Mouse (Mus musculus) mouse embryonic stem cell (cell line): Measurements from ENCODE around the gene C1rb.
"Not testable (repeated sequence)": the region's sequence is repeated elsewhere in the genome, so short reads cannot be mapped to it uniquely, and the experiment has no call there.

Source experiments
- in situ Hi-C, 2 experiments: fragments of 300-500 bp; cut with MboI; formaldehyde crosslinking; loops; 1 replicate in 1 of 2; 3 replicates in 1 of 2; pipeline ENCODE4 v1.14.3; 2019 to 2020; ENCODE audit warnings: low sequenced_read_pairs in 2 of 2, low pct_unique_long_range_greater_than_20kb in 1 of 2, mixed read lengths in 1 of 2; ENCODE audit not compliant: unreplicated experiment in 1 of 2

Gene C1rb

DNA sequence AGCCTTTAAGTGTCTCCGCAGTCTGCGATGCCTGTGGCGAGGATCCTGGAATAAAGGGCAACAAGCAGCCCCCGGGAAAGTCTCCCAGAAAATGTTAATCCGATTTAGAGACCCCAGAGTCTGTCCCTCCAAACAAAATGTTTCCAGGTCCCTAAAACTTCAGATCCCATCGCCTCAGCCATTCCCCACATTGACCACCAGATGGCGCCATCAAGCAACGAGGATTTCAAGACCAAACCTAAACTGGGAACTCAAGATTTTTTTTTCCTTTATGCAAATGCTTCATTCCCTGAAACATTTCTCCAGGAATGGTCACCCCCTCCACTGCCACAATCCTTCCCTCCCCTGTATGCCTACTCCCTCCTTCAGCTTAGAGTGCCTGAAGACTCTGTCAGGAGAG, at the start of gene C1rb:
C1rb (plus strand) TSS at position 269 of the 400 bp plus-strand sequence.
- in situ Hi-C loops = no loop called here

DNA sequence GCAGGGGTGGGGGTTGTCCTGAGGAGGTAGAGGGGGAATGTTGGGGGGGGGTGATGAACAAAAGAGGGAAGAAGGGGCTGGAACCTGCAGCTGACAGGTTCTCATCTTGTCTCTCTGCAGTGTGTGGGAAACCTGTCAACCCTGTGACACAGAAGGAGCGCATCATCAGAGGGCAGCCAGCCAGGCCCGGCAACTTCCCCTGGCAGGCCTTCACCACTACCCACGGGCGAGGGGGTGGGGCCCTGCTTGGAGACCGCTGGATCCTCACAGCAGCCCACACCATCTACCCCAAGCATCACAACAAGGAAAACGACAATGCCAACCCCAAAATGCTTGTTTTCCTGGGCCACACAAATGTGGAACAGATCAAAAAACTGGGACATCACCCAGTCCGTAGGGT, 48.0 kb upstream of the C1rb start:
- in situ Hi-C loops = not testable (repeated sequence)

DNA sequence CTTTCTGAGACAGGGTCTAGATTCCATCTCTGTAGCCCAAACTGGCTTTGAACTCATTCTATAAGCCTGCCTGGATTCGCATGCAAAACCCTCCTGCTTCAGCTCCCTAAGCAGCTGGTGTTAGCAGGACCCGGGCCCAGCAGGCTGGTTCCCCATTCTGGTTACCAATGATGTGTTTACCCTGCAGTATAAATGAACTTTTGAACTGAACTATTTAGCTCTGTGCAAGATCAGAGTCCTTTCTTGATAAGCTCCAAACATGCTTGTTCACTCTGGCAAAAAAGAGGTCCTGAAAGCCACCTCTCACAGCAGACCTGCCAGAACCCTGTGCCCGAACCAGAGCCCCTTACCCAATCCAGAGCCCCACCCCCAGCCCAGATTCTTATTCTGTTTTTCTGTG, 42.2 kb upstream of the C1rb start:
- in situ Hi-C loops = no loop called here

DNA sequence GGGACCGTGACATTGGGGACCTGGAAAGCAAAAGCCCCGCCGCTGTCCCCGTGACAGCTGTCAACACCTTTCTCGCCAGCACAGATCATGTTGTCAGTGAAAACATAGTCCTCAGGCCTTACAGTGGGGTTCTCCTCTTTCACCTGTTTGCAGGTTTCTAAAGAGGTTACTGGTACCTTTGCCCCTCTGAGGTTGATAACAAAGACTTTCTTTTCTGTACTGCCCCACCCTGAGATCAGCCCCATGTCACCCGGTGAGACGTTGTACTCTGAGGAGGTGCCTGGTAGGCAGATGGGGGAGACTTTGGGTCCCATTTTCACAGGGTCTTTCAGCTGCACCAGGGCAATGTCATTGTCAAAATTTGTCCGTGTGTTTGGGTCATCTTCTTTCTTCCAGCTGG, 39.0 kb upstream of the C1rb start:
- in situ Hi-C loops = no loop called here

DNA sequence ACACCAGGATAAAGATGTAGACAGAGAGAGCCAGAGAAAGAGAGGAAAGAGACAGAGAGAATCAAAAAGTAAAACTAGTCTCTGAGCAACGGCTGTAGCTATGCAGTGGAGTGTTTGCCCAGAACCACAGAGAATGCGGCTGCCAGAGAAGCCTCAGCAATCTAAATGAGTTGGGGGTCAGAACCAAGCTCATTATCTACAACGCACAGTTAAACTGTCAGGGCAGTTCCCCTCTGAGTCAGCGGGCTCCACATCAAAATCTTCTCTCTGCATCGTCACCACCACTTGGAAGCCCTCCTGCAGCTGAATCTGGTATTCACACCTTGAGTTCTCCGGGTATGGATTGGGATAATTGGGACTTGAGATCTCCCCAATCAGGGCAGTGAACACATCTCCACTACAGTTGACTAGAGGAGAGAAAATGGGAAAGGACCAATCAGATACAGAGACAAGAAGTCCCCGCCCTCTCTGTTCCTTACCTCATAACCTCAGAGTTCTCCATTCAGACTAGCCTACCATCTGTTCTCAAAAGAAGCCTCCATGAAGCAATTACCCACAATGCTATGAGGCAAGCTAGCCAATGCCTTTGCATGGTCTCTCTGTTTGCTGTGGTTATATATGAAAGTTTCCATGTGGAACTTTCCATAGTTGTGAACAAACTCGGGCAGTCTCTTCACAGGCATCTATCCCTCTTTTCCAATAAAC, 33.8 kb upstream of the C1rb start:
- in situ Hi-C loops = not testable (repeated sequence)

DNA sequence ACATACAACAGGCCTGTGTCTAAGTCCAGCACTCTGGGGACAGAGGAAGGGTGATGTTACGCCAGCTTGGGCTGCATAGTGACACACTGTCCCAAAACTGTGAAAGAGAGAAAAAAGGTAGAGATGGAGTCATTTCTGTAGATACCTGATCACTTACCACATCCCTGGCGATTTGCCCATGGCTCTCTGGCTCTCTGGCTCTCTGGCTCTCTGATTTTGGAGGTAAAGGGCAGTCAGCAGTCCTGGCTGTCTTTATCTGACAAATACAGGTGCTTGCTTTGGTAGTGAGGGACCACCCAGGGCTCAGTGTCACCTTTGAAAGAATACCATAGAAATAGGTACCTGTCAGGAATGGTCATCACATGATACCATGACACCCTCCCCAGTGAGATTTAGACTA, 28.9 kb upstream of the C1rb start:
- in situ Hi-C loops = not testable (repeated sequence)

DNA sequence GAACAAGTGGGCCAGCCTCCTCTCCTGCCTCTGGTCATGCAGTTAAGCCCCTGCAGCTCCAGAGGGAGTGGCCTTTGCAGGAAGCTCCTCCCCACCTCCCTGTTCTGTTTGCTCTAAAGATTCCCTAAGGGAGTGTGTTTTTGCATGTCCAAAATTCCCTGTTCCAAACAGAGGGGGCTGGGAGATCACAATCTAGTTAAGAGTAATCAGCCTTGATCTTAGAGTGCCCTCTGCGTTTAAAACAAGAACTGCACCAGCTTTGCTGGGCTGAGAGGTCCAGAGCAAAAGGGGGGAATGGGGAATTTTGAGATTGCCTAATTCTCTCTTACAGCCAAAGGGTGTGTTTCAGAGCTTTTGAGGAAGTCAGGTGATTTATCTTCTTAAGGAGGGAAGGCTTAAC, 27.8 kb upstream of the C1rb start, which contains the start of gene C1s1:
C1s1 (minus strand) TSS at position 76 of the 400 bp plus-strand sequence.
- in situ Hi-C loops = not testable (repeated sequence)

DNA sequence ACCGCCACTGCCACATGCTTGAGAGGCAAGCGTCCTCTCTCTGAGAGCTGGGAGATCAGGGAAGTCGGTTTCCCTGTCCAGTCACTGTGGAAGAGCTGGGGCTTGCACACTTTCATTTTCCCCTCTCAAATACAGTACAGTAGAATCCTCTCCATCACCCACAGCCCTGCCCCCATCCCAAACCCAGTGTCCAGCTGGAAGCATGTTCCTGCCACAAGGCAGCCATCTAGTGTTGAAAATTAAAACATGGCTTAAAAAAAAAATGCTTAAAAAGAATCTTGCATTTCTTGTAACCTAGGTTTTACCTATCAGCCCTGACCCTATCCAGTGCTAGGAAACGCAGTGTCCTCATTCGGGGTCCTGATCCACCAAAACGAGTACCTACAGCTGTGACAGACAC, 25.6 kb upstream of the C1rb start:
- in situ Hi-C loops = no loop called here

DNA sequence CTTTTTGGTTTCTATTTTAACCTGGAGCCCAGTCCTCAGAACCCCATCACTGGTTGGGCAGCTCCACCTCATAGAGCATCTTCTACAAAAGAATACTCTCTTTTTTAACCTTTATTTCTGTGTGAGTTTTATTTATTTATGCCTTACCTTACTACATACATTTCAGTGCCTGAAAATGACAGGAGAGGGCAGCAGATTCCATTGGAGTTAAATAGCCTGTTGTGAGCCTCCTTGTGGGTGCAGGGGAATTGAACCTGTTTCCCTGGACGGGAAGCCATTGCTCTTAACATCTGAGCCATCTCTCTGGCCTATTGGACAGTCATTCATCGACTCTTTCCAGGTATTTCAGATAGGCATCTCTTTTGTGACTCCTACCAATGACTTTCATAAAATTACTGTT, 24.7 kb upstream of the C1rb start:
- in situ Hi-C loops = no loop called here

DNA sequence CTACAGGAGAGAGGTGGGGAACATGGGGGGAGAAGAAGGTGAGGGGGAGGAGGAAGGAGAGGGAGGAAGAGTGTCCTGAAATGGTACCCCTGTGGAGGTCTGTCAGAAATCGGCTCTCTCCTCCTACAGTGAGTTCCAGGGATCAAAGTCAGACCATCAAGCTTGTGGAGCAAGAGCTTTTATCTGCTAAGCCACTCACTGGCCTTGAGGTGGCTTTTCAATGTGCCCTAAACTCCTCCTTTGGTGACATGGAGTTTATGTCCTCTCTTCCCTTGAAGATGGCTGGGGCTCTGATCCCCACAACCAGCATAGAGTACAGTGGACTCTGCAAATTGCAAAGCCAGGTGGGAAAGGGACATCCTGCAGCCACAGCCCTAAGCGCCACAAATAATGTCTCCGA, 22.1 kb upstream of the C1rb start:
- in situ Hi-C loops = not testable (repeated sequence)

DNA sequence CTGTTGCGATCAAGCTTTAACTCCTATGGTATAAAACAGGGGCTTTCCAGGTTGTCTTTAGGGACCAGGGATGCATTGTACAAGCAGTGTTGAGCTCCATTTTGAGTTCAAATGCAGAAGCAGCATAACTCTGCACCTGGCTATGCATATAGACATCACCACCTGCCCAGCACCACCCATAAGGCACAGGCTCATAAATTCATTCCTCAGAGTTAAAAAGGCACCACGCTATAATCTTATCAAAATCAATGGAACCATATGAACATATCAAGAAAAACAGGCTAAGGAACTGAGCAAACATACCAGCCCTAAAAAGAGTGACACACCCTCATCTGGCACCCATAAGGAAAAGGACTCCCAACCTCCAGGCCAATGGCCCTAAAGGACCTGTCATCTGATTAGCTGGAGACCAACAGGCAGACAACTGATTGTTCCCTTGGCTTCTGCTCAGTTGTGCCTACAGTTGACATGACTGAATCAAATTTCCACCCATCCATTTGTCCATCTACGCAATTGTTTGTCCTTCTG, 21.0 kb upstream of the C1rb start:
- in situ Hi-C loops = no loop called here

DNA sequence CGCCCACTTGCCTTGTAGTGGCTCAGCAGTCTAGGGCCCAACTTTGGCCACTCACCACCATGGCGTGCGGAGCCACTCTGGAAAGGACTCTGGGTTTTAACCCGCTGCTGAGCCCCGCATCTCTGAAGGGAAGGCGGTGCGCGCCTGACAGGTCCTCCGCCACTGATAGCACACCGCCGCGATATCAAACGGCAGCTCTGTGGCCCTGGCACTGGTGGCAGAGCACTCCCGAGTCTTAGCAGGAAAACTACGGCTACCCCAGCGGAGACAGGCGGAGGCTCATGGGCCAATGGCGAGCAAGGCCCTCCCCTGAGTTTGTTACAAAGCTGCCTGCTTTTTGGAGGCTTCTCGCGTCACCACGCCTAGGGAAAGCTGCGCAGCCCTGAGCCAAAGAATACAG, 17.3 kb upstream of the C1rb start:
- in situ Hi-C loops = no loop called here

DNA sequence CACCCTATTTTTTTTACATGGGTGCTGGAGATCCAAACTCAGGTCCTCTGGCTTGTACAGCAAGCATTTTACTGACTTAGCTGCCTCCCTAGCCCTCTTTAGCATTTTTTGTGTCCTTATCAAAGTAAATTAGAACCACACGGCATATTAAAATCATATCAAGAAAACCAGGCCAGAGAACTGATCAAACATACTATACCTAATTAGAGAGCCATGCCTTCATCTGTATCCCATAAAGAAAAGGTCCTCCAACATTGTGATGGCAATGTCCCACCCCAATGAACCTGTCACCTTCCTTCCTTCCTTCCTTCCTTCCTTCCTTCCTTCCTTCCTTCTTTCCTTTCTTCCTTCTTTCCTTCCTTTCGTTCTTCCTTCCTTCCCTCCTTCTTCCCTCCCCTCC, 14.1 kb upstream of the C1rb start:
- in situ Hi-C loops = not testable (repeated sequence)

DNA sequence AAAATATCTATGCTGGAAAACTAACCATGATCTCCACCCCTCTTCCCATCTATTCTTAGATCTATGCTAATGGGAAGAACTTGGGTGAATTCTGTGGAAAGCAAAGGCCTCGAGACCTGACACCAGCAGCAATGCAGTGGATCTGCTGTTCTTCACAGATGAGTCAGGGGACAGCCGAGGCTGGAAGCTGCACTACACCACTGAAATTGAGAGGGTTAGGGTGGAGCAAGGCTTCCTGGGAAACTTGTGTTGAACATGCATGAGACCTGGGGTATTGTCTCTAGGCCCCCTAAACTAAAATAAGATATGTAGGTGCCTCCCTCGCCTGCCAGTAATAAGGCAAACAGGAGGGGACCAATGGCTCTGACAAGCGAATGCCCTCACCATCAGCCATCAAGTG, 8.9 kb upstream of the C1rb start:
- in situ Hi-C loops = not testable (repeated sequence)

DNA sequence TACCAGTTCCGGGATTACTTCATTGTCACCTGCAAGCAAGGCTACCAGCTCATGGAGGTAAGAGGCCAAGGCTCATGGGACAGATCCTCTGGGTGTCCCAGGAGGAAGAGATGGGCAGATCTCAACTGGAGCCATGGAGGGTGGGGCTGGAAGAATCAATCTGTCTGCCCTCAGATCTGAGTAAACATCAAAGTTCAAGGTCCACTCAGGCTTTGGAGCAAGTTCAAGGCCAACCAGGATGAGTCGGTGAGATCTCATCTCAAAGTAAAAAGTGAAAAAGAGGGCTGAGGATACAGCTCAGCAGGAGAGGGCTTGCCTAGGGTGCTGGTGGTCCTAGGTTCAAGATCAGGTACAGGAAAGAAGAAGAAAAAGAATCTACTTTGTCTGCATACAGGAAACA, 8.5 kb upstream of the C1rb start:
- in situ Hi-C loops = not testable (repeated sequence)

DNA sequence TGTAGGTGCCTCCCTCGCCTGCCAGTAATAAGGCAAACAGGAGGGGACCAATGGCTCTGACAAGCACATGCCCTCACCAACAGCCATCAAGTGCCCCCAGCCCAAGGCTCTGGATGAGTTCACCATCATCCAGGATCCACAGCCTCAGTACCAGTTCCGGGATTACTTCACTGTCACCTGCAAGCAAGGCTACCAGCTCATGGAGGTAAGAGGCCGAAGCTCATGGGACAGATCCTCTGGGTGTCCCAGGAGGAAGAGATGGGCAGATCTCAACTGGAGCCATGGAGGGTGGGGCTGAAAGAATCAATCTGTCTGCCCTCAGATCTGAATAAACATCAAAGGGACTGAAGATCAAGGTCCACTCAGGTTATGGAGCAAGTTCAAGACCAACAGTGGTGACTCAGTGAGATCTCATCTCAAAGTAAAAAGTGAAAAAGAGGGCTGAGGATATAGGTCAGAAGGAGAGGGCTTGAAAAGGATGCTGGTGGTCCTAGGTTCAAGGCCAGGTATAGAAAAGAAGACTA, 5.1 kb downstream of the C1rb start:
- in situ Hi-C loops = not testable (repeated sequence)

DNA sequence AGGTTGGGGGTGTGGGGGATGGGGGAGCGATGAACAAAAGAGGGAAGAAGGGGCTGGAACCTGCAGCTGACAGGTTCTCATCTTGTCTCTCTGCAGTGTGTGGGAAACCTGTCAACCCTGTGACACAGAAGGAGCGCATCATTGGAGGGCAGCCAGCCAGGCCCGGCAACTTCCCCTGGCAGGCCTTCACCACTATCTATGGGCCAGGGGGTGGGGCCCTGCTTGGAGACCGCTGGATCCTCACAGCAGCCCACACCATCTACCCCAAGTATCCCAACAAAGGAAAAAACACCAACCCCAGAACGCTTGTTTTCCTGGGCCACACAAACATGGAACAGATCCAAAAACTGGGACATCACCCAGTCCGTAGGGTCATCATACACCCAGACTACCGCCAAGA, 10.1 kb downstream of the C1rb start:
- in situ Hi-C loops = not testable (repeated sequence)

DNA sequence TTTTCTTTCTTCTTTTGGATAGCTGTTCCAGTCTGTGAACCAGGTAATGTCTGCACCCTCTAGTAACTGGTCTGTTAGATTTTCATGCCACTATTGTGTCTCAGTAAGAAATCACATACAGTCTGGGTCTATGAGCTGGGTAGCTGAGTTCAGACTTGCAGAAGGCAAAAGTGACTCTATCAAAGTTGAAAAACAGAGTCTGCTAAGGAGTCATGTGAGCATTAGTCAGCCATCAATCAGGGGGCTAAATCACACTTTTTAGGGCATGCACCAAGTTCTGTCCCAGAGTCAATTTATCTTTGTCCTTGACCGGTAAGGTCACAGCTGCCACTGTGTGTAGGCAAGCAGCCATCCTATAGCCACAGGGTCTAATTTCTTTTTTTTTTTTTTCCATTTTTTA, 12.1 kb downstream of the C1rb start:
- in situ Hi-C loops = no loop called here

DNA sequence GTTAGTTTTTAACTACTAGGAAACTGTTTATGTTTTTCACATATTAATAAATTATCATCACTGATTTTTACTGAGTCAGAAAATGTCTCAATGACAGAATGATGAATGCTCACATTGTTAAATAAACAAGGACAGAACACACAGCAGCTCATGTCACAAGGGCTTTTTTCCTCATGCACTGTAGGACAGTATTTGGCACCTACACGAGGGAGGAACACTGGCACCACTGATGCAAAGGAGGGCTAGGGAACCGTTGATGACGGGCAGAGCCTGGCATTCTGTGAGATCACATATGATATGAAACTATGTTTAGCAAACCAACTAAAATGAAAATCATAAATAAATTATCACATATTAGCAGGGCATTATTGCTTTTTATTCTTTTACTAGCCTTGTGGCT, 14.8 kb downstream of the C1rb start:
- in situ Hi-C loops = no loop called here

DNA sequence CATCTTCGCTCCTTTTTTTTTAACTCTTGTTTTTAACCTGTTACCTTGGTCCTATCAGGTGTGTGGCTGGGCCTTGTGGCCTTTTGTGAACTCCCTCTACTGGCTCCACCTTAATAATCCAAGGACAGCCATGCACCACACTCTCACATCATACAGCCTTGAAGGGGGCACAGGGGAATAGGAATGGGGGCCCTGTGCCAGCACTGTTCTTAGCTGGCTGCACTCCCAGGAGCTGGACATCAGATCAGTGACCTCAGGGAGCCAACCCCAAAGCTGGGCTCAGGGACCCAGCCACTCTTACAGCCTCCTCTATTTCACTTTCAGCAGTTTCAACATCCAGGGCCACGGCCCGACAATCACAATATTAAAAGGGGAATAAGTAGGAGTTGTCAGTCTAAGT, 15.7 kb downstream of the C1rb start:
- in situ Hi-C loops = no loop called here
